Mouse (Mus musculus) ovary, postnatal 36 days (tissue): ENCODE measurements at regions not wholly inside any gene's neighbourhood (a gene's known extent, or its start where the extent isn't known, plus 50 kb on each side); places are given as distances from the start of the nearest gene placed in this dataset.

ENCODE experiments used
- DNase-seq: peaks from one replicate; pipeline ENCODE4 v3.0.0; 2022; ENCODE audit warnings: low spot score, mixed read lengths

DNA sequence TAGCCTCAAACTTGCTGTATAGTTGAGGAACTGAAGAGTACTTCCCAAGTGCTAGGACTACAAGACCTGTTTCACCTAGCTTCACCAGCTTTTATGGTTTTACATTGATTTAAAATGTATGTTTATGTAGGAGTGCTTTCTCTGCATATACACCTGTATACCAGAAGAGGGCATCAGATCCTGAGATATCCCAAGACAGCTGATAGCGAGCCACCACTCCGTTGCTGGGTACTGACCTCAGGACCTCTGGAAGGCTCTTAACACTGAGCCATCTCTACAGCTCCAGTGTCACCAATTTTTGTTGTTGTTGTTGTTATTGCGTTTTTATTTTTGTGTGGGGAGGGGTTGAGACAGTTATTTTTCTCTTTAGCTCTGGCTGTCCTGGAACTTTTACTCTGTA lies 55.9 kb upstream of the Ddx3x start:
- DNase-seq: no peak

- DNase-seq: no peak
Measured at GRCm38 (mm10) chrX:13226429-13226828, 54.3 kb upstream of the Ddx3x start.

- DNase-seq: no peak
Measured at GRCm38 (mm10) chrX:13229891-13230614, 50.7 kb upstream of the Ddx3x start.

GRCm38 (mm10) chrX:13230615-13231179 lies 50.1 kb upstream of the Ddx3x start:
- DNase-seq: peak; percentile 64
